Comparison of ENCODE assay signal across 11 mouse cellular contexts in the genomic region with DNA sequence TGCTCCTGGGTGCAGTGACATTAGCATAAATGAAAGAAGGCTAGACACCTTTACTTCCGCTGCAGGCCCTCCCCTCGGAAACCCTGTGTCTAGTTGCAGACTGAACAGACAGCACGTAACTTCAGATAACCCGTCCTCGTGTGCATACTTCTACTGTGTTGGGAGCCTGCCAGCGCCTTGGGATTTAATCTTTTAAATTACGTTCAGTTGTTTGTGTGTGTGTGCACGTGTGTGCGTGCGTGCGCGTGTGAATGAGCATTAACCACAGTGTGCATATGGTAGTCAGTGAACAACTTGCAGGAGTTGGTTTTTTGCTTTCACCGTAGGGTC. TPM values are rescaled to one million over a fixed set of nuclear protein-coding genes. Genes with fewer than 3 reads are reported as not detected.
DNase-seq lines count a peak whose midpoint lies in the region; ATAC-seq and TF ChIP-seq lines count a peak whose summit lies in the region.
"Had no signal": no experiment of that assay in that cellular context is flagged by ENCODE, and none has a peak within 500 bp of the region (broad histone marks: within the 10 kb centered on the region; RNA-seq: fewer than 3 reads in every experiment).

No protein-coding gene starts in this region.

- 82% methylated on average over 13 of the region's 13 CpGs for WGBS in hindbrain, postnatal 0 days
- WGBS in hindbrain, embryonic 16.5 days = 87% methylated on average over 13 of the region's 13 CpGs
- 66% methylated on average over 13 of the region's 13 CpGs for WGBS in spleen, adult 2 months

- TF ChIP-seq CTCF in hindbrain, postnatal 0 days (IDR thresholded peaks at IDR 0.05; ENCODE audit: low read depth) = no peak
- TF ChIP-seq CTCF in spleen, adult 2 months (IDR thresholded peaks at IDR 0.05; ENCODE audit: extremely low read depth, insufficient read depth, insufficient read length, insufficient replicate concordance) = no peak

- peak overlapping the region; percentile 59; the same call in 1 of the 2 replicates for H3K27ac ChIP-seq in hindbrain, postnatal 0 days
- H3K27ac ChIP-seq in hindbrain, embryonic 16.5 days (ENCODE audit: low read depth, low read length) = no peak overlapping the region
- peak overlapping the region; percentile 51 for H3K27ac ChIP-seq in spleen, adult 2 months (ENCODE audit: insufficient read depth, low read length)

- H3K4me3 ChIP-seq in hindbrain, postnatal 0 days (ENCODE audit: low read length) = no peak overlapping the region
- no peak overlapping the region for H3K4me3 ChIP-seq in hindbrain, embryonic 16.5 days (ENCODE audit: low read length)
- H3K4me3 ChIP-seq in spleen, adult 2 months (ENCODE audit: extremely low read depth, insufficient read depth, insufficient read length) = no peak overlapping the region
- H3K4me3 ChIP-seq: liver, embryonic 13.5 days had no signal

- 0 out of 2 replicates have a peak, but pooled peaks cover 6% of the 10 kb centered on the region for H3K36me3 ChIP-seq in hindbrain, postnatal 0 days (ENCODE audit: insufficient read depth, low read length)
- no peaks in the 10 kb centered on the region for H3K36me3 ChIP-seq in hindbrain, embryonic 16.5 days (ENCODE audit: control insufficient read depth, insufficient read depth, low read length)
- H3K36me3 ChIP-seq in spleen, adult 2 months (ENCODE audit: control insufficient read depth, insufficient read depth, low read length) = peaks cover 8% of the 10 kb centered on the region
- H3K36me3 ChIP-seq: liver, embryonic 13.5 days had no signal

- H3K9me3 ChIP-seq in hindbrain, postnatal 0 days (ENCODE audit: low read length) = no peaks in the 10 kb centered on the region
- H3K9me3 ChIP-seq in hindbrain, embryonic 16.5 days (ENCODE audit: control insufficient read depth, low read length) = no peaks in the 10 kb centered on the region
- H3K9me3 ChIP-seq: liver, embryonic 13.5 days; megakaryocyte, embryonic 14.5 days had no signal

- ATAC-seq in hindbrain, postnatal 0 days = no peak
- ATAC-seq in hindbrain, embryonic 16.5 days = no peak
- peak; percentile 72 for ATAC-seq in inflammation-experienced regulatory T-cells, adult 6 months

- no peak overlapping the region for H3K9ac ChIP-seq in hindbrain, postnatal 0 days (replicated peaks; ENCODE audit: low read length)
- H3K9ac ChIP-seq in hindbrain, embryonic 16.5 days (ENCODE audit: low read depth, low read length) = no peak overlapping the region
- H3K9ac ChIP-seq: liver, embryonic 13.5 days had no signal

- 0 out of 2 replicates have a peak, but pooled peaks cover 4% of the 10 kb centered on the region for H3K4me1 ChIP-seq in hindbrain, postnatal 0 days (ENCODE audit: insufficient read depth, low read length)
- H3K4me1 ChIP-seq in hindbrain, embryonic 16.5 days (ENCODE audit: control insufficient read depth, insufficient read depth, low read depth, low read length) = peaks cover 22% of the 10 kb centered on the region
- H3K4me1 ChIP-seq in spleen, adult 2 months (ENCODE audit: control insufficient read depth, insufficient read depth, insufficient read length) = peaks cover 48% of the 10 kb centered on the region

- TF ChIP-seq POLR2A in spleen, adult 2 months (IDR thresholded peaks at IDR 0.05; ENCODE audit: low read depth, low read length) = no peak

- H3K27me3 ChIP-seq in hindbrain, postnatal 0 days (ENCODE audit: insufficient read depth, low read length) = no peaks in the 10 kb centered on the region
- H3K27me3 ChIP-seq in hindbrain, embryonic 16.5 days (replicated peaks; ENCODE audit: control insufficient read depth, insufficient read depth, low read length) = no peaks in the 10 kb centered on the region
- no peaks in the 10 kb centered on the region for H3K27me3 ChIP-seq in spleen, adult 2 months (ENCODE audit: control insufficient read depth, insufficient read depth, low read length)
- H3K27me3 ChIP-seq: megakaryocyte, embryonic 14.5 days had no signal

- no peak overlapping the region for H3K4me2 ChIP-seq in hindbrain, postnatal 0 days (ENCODE audit: low read depth, low read length)
- no peak overlapping the region for H3K4me2 ChIP-seq in hindbrain, embryonic 16.5 days (ENCODE audit: low read length)
- H3K4me2 ChIP-seq: liver, embryonic 13.5 days had no signal

- no peak for DNase-seq in hindbrain, postnatal 0 days (ENCODE audit: low spot score)
- DNase-seq in spleen, adult 2 months (ENCODE audit: low read depth in 1 of 2, low spot score in 2 of 2) = no peak
- no peak for DNase-seq in spleen, postnatal 4 days (ENCODE audit: low spot score in 2 of 2)
- DNase-seq in thymus, postnatal 4 days = peak; percentile 58
- no peak for DNase-seq in embryo, embryonic 9.5 days (ENCODE audit: extremely low spot score)
- DNase-seq: kidney, postnatal 10 days; liver, embryonic 13.5 days; spleen, adult 18-20 months had no signal

RNA-seq across cellular contexts. Expression of a gene that starts 7.4 kb away (rescaled TPM):
- 31.3 and 36.2 TPM in 2 replicates for total RNA-seq in hindbrain, postnatal 0 days (2014; rRNA removed)
- polyA plus RNA-seq in hindbrain, postnatal 0 days (2015; fragmentation: Nextera tagmentation; extraction: Ambion mirVana) = 17.2 and 17.8 TPM in 2 replicates
- polyA plus RNA-seq in hindbrain, embryonic 16.5 days (2015; fragmentation: Nextera tagmentation; extraction: Ambion mirVana) = 16.0 and 16.9 TPM in 2 replicates
- polyA plus RNA-seq in spleen, adult 2 months (2012; rRNA removed) = 57.3 and 62.8 TPM in 2 replicates
- polyA plus RNA-seq in inflammation-experienced regulatory T-cells, adult 6 months (2017; shearing (Covaris generic)) = 10 to 100 TPM; 20.1 to 22.4 (median 21.6) TPM

RNA-seq across cellular contexts. Expression of a gene that starts 25.6 kb away (rescaled TPM):
- 3.3 and 3.7 TPM in 2 replicates for total RNA-seq in hindbrain, postnatal 0 days (2014; rRNA removed)
- 3.5 and 3.6 TPM in 2 replicates for polyA plus RNA-seq in hindbrain, postnatal 0 days (2015; fragmentation: Nextera tagmentation; extraction: Ambion mirVana)
- 4.2 and 4.6 TPM in 2 replicates for polyA plus RNA-seq in hindbrain, embryonic 16.5 days (2015; fragmentation: Nextera tagmentation; extraction: Ambion mirVana)
- polyA plus RNA-seq in spleen, adult 2 months (2012; rRNA removed) = 11.5 and 13.5 TPM in 2 replicates
- polyA plus RNA-seq in inflammation-experienced regulatory T-cells, adult 6 months (2017; shearing (Covaris generic)) = under 1 TPM; 0.18 to 0.93 (median 0.28) TPM

RNA-seq across cellular contexts. Expression of a gene that starts 29.0 kb away (rescaled TPM):
- total RNA-seq in hindbrain, postnatal 0 days (2014; rRNA removed) = 3.9 and 6.6 TPM in 2 replicates
- 7.3 and 7.6 TPM in 2 replicates for polyA plus RNA-seq in hindbrain, postnatal 0 days (2015; fragmentation: Nextera tagmentation; extraction: Ambion mirVana)
- 2.9 and 4.2 TPM in 2 replicates for polyA plus RNA-seq in hindbrain, embryonic 16.5 days (2015; fragmentation: Nextera tagmentation; extraction: Ambion mirVana)
- polyA plus RNA-seq in spleen, adult 2 months (2012; rRNA removed) = 1.1 and 1.6 TPM in 2 replicates
- polyA plus RNA-seq in inflammation-experienced regulatory T-cells, adult 6 months (2017; shearing (Covaris generic)) = not detected

RNA-seq across cellular contexts. Expression of a gene that starts 49.0 kb away (rescaled TPM):
- total RNA-seq in hindbrain, postnatal 0 days (2014; rRNA removed) = 90.7 and 91.4 TPM in 2 replicates
- 95.9 and 109 TPM in 2 replicates for polyA plus RNA-seq in hindbrain, postnatal 0 days (2015; fragmentation: Nextera tagmentation; extraction: Ambion mirVana)
- 109 and 110 TPM in 2 replicates for polyA plus RNA-seq in hindbrain, embryonic 16.5 days (2015; fragmentation: Nextera tagmentation; extraction: Ambion mirVana)
- 51.7 and 54.1 TPM in 2 replicates for polyA plus RNA-seq in spleen, adult 2 months (2012; rRNA removed)
- polyA plus RNA-seq in inflammation-experienced regulatory T-cells, adult 6 months (2017; shearing (Covaris generic)) = 10 to 100 TPM; 30.5 to 50.5 (median 40.2) TPM

RNA-seq across cellular contexts. Expression of a gene that starts 52.3 kb away (rescaled TPM):
- 118 and 126 TPM in 2 replicates for total RNA-seq in hindbrain, postnatal 0 days (2014; rRNA removed)
- polyA plus RNA-seq in hindbrain, postnatal 0 days (2015; fragmentation: Nextera tagmentation; extraction: Ambion mirVana) = 25.9 and 29.4 TPM in 2 replicates
- polyA plus RNA-seq in hindbrain, embryonic 16.5 days (2015; fragmentation: Nextera tagmentation; extraction: Ambion mirVana) = 38.8 and 41.9 TPM in 2 replicates
- polyA plus RNA-seq in spleen, adult 2 months (2012; rRNA removed) = 64.2 and 72.8 TPM in 2 replicates
- 10 to 100 TPM; 37.6 to 48.7 (median 43.8) TPM for polyA plus RNA-seq in inflammation-experienced regulatory T-cells, adult 6 months (2017; shearing (Covaris generic))
